Mouse (Mus musculus) right cerebral cortex, adult 18-20 months (tissue): ENCODE measurements at regions not wholly inside any gene's neighbourhood (a gene's known extent, or its start where the extent isn't known, plus 50 kb on each side); places are given as distances from the start of the nearest gene placed in this dataset.

ENCODE experiments used
- DNase-seq: peaks from one replicate; pipeline ENCODE4 v3.0.0; 2022; ENCODE audit warnings: mixed read lengths

DNA sequence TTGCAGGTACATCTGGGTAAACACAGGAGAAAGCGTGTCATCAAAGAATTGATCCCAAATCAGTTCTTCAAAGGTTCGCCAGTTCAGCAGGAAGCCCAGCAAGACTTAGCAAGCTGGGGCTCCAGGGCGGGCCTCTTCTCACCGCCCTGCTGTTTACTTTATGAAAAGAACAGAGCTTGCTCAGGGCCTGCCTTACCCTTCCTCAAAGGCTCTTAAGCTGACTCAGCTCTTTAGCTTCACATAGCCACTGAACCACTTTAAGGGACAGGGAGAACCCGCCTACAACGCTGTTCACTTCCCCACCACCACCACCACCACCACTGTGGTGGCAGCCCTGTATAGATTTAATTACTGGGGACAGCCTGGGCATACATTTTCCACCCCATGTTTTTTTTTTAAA, 148.5 kb downstream of the Clic5 start:
- DNase-seq: no peak

DNA sequence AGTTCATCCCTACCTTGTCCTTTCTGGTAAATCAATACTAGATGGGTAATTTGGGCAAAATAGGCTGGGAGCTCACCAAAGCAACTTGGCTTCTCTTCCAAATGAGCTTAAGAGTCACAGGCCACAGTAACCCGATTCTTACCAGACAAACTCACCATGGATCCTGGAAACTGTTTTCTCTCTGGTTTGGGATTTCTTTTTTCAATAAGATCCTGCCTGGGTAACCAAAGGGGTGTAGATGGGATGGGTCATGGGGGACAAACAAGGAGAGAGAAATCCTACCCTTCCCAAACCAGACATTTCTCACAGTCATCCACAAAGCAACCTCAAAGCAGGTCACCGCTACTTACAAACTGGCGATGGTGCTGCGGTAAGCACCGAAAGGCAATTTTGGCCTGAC, 148.9 kb downstream of the Clic5 start:
- DNase-seq: no peak

DNA sequence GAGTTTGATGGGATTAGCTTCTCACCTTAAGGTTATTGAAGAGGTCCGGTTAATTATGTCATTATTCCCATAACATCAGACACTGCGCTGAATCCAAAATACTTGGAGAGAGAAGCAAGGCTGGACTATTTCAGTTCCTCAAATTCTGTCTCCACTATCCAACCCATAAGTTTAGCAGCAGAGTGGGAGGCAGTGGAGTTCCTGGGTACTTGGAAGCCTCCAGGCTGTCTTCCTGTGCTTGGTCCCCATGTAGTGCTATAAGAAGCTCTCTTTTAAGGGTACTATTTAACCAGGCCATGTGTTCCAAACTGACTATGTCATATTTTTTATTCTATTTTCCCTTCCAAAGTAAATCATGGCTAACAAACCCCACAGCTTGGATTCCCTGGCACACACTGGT, 156.2 kb downstream of the Clic5 start:
- DNase-seq: no peak

DNA sequence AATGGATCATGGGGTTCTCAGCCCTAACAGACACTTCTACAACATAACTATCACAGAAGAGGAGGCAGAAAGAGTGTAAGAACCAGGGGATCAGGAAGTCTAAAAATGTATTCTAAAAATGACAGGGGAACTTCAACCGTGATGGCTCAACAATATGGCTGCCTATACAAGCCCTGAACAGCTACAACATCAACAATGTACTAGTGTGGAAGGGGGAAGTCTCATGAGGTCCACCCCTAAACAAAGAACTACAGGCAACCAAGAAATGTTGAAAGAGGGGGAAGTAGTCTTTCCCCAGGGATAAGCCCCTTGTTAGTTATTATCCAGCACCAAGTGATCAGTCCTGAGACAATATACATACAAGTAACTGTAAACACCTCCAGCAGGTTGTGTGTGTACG, 157.0 kb downstream of the Clic5 start:
- no peak for DNase-seq

DNA sequence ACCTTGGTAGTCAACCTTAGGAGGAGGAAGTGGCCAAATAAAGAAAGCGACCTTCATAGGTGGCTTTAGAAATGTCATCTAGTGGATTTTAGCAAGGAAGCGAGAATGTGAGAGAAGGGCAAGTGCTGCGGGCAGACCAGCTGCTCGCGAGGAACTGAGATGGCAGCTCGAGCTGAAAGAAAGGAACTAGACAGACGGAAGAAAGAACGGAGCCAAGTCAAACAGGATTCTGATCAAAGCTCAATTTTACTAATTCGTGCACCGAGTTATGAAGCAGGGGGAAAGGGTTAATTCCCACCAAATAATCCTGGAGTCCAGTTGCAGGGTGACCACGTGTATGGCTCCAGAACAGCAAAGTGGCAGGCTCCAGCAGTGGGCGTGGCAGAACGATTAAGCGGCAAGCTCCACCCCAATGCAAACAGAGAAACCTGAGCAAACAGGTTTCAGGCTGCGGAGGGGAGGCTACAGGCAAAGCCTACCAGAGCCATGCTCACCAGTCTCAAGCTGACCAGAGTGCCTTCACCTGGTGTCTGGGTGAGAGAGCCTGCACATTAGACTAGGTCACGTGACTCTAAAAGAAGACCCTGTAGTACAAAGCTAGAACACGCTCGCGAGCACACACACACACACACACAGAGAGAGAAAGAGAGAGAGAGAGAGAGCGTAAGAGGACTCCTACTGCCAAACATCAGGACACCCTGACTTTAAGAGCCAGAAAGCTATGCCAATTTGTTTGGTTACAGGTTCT, 162.0 kb downstream of the Clic5 start:
- no peak for DNase-seq

DNA sequence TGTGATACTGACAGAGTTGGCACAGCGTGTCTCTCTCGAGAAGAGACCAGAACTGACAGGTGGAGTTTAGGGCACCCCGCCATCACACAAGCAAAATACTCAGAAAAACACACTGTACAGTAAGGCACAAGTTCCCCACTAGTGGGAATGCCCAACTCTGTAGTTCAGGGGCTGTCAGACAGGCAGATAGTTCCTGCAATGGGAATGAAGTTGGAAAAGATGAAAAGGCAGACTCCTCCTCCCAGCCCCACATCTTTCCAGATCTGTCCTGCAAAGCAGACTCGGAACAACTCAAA, 162.5 kb downstream of the Clic5 start:
- no peak for DNase-seq

DNA sequence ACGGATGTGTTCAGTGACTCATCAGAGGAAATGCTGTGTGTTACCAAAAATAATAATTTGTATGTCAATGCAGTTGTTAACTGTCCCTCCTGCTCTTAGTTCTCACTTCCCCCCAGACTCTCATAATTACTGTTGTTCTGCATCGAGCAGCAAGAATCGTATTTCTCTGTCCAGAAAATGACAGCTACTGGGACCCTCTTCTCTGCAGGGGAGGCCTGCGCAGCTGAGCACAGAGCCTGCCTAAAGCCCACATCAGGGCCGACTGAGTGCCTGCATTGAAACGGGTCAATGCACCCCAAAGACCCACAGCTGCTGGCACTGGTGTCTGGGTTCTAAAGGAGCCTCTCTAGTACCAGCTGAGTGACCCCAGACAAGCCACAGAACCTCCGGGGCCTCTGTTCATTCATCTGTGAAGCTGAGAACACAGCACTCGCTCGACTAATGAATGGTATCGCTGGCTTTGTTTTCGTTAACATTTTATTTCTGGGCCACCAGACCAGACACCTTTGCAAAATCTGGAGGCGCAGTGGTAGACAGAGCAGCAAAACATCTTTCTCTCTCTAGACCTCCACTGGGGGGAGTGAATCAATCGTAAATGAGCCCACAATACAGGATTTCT, 163.2 kb downstream of the Clic5 start:
- no peak for DNase-seq

DNA sequence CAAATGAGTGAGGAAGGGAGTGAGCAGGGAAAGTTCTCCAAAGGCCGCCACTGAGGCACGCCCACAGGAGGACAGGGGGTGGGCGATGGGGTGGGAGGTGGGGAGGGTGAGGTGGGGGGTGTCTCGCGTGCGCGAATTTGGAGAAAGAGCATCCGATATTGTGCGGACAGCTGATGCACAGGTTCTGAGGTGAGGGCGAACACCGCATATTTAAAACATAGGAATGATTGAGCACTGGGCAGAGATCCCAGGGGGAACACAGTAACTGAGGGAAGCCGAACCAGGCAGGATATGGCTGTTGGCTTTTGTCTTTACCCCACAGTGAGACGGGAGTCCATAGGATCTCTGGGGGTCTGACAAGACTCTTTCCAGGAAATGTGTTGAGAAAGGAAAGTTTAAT, 163.8 kb downstream of the Clic5 start:
- DNase-seq: no peak

DNA sequence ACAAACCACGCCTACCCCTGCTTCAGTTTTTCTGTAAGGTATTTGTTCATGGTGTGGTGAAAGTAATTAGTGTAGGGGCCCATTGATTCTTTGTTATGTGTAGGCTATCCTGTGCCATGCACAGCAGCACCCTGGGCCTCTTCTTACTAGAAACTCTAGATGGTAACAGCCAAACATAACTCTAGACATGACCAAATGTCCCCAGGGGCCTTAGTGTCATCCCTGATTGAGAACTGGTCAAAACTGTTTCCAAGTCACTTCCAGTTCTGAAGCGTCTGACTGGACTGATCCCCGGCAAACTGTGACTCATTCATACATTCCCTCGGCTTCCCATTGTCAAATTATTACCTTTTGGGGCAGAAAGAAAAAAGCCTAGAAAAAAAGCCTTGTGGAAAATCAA, 174.7 kb downstream of the Clic5 start:
- DNase-seq: no peak

DNA sequence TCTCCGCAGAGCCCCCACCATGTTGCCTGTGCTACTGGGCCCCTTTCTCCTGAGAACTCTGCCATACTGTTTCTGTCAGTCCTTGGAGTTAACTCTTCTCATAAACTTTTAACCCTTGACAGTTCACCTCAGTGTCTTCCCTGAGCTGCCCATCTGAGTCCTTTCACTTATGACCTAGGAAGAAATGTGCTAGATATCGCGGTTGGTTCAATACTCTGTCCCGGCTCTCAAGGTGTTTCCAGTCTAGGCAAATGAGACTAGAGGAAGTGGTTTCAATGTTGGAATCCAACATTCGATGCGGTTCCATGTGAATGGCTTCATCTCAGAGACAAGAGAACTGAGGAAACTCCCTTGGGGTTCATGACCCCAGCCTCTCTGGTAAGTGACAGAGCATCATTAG, 176.1 kb downstream of the Clic5 start:
- no peak for DNase-seq

DNA sequence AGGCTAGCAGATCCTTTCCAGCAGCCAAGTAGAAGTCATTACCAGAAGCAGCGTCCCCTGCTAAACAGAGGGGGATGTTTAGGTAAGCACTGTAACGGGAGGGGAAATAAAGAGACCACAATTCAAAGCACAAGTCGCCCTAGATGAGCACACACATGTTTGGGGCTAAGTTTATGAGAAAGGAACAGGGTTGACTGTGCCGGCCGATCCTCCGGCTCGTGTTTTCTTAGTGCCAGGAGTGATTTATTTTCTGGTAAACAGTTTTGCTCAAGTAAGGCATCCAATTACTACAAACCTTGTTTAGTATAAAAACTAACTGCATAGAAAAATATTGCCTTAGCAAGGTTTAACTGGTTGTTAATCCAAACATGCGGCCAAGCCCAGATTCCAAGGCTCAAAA, 178.1 kb downstream of the Clic5 start:
- DNase-seq: no peak

DNA sequence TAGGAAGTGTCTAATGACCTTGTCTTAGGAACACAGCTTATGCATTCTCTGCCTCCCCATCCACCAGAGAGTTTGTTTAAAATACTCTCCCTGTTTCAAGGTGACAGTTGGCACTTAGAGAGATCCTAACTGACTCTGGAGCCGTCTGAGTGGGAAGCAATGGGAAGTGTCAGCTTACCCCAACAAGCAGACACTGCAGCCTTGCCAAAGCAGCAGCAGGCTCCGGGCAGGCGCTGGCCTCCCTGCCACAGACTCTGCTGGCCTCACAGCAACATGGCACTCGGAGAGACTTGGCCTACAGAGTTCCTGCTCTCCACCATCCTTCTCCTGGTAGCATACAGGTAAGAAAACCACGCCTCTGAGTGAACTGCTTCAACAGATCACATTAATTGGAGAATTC, 179.2 kb downstream of the Clic5 start:
- DNase-seq: no peak

DNA sequence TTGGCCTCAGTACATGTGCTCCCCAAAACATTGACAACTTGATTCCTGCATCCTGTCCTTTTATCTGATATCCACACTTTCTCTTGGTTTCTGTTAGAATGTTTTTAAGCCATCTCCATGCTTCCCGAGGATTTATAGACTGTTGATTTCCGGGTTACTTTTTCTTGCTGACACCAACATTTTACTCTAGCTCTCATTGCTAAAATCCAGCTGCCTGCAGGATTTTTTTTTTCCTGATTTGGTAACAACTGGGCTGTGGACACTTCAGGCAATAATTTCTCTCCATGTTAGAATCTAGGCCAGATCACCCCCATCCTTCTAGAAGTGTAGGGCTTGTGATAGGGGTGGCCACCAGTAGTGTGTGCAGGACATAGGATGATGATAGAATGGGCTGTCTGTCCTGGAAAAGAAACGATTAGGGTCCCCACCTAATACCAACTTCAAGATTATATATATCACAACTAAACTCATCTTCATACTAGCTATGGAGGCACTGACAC, 182.6 kb downstream of the Clic5 start:
- no peak for DNase-seq

DNA sequence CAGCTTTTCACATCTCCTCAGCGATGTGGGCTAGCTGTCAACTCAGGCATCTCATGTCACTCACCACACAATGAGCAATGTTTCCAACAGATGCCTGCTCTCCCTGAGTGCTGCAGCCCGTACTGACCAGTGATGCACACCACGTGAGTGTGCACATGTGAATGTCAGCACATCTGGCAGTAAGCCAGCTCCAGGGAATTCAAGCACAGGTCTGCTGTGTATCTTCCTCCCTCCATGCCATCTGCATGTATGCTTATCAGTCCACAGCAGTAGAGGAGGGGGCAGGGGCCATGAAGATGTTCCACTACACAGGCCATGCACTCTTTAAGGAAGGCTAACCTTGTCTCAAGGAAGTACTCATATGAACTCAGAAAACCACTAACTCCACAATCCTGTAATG, 183.2 kb downstream of the Clic5 start:
- DNase-seq: no peak

DNA sequence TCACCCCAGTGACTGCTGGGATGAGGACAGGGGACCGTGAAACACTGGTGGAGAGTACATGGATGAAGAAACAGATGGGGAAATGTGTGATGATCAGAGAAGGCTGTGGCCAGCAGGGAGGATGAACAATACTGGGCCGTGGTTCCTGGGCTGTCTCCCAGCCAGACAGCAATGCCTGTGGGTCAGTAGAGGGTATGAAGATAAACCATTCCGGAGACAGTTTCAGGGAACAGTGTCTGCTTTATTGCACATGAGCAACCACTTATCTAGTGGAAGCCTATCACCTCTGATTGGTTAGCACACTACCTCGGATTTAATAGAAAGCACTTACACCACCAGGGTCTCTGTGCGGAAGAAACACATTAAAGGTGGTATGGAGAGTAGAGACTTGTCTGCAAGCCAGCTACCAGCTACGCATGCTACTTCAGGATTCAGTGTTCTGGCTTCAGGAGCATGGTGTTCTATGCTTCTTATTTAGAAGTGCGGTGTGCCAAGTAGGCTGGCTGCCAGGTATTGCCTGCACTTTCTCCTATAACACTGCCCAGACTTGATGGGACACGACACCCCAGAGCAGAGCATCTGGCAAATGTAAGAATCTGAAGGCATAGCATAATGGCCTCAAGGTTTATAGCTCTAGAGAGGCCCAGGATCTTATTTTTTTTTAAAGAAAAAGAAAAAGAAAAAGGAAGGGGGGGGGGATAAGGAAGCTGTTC, 185.5 kb downstream of the Clic5 start:
- no peak for DNase-seq

DNA sequence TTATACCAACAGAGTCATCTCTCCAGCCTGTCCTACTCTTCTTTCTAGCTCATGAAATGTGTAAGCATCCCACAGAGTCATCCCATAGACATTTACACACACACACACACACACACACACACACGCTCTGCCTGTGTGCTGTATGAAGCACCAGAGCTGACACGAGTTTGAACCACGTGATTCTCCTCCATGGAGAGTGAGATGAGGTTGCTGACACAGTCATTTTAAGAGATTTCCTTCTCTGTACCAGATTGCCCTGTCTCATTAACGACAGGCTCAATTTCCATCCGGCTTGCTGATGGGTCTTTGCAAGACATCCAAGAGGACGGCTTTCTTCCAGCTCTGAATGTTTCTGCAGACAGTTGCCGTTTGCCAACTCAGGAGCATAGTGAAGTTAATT, 190.0 kb downstream of the Clic5 start:
- DNase-seq: no peak

DNA sequence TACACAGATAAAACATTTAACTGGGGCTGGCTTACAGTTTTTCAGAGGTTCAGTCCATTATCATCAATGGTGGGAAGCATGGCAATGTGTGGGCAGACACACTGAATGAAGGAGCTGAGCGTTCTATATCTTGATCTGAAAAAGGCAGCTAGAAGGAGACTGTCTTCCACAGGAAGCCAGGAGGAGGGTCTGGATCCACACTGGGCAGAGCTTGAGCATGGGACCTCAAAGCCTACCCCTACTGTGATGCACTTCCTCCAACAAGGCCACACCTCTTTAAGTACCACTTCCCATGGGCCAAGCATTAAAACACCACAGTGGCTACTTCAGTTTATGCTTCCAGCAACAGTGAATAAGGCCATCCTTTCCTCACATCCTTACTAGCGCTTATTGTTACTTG, 200.5 kb downstream of the Clic5 start:
- no peak for DNase-seq

DNA sequence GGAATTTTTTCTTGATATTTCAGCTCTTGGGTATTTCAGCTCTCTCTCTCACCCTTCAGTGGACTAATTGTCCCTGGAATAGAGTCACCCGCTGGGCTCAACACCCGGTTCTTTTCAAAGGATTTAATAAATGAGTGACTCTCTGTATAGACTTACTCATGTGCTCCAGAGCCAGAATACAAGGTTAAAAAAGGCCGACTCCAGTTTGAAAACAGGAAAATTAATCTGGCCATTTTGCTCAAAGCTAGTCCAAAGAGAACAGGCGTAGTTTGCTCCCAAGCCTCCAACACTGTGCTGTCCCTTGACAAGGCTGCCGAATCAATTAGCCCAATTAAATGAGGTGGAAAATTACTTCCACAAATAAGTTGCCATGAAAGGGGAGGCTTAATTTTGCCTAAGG, 209.4 kb downstream of the Clic5 start:
- DNase-seq: no peak

DNA sequence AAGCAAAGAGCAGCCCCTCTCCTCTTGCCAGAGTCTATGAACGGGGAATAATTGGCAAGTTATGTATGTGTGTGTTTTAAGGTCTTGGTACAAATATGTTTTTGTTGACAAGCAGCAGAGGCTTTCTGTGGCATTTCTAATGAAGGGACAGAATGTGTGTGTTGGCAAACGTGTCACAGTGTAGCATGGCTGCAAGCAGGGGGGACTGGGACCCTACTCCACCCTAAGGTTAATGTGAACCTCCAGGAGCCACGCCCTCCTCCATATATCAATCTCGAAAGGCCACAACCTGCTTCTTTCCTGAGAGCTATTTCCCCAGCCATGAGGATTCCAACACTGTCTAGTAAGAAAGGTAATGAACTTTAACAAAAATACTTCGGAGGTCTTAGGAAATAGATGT, 209.8 kb downstream of the Clic5 start:
- no peak for DNase-seq

DNA sequence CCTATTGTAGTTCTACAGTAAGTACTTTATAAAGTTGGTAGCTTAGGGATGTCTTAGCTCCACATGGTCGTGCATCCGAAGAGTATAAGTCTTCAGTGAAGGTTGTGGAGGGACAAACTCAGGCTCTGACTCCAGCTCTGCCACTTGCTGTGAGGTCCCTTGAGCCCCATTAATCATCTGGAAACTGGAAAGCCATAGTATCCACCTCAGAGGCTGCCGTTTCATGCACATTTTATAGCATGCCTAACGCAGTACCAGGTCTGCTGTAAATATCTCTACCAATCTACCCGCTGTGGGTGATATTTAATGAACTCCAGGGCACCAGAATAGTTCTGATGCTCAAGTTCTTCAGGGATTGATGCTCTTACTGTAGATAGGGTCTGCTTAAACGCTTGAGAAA, 216.5 kb downstream of the Clic5 start:
- no peak for DNase-seq

DNA sequence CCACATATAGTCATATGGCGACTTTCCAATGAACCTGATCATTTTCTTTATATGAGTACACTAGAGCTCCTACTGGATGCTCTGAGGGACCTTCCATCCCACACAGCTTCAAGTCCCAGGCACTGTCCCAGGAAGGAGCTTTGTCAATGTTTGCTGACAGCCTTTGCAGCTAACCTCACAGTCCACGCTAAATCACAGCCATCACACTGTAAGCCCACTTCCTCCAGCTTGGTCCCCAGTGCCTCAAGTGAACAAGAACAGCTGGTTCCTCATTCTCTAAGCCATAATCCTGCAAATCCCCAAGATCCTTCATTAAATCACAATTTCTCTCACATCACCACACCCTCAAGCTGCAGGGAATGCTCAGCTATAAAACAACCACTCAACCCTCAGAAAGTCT, 222.6 kb downstream of the Clic5 start:
- DNase-seq: no peak

DNA sequence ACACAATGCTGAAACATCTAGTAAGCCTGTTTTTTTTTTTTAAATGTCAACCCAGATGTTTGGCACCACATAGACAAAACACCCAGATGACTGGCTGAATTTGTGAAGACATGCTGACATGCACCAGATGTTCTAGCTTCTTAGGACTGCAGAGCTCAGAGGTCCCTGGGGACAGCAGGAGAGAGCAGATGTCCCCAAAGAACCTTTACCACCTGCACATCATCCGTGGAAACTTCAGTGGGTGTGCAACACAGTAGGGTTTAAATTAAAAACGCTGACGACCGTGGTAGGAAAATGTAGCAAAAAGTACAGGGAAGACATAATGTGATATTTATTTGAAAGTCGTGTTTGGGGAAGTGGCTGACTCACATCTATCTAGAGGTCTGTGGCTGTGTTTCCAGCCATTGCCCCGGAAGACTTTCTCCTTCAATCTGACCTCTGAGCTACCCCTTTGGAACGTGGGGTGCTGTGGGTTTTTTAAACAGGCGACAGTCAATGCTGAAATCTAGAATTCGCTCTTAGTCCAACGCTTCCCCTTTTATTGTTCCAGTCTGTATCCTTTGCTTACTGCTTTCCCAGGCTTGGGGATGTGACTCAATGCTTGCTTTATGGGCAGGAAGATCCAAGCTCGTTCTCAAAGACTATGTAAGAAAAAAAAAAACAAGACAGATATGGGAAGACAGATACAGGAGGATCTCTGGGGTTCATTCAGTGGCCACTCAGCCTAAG, 230.5 kb downstream of the Clic5 start:
- DNase-seq: no peak

DNA sequence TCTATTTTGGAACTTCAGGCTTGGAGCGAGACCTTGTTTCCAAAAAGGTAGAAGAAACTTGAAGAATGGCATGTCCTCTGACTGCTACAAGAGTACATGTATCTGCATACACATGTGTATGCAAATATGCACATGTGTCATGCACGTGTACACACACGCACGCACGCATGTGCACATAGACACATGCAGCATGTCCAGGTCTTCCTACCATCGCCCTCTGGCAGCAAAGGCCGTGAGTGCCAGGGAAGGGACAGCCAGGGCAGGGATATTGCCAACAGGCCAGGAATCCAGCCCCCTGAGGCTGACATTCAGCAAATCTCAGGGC, 231.0 kb downstream of the Clic5 start:
- DNase-seq: no peak
